Mouse (Mus musculus) kidney, adult 11 months (tissue): ENCODE measurements around the gene Smc6.

Experiments
- DNase-seq: peaks from one replicate; pipeline ENCODE4 v3.0.0; 2022

The Smc6 gene

GRCm38 (mm10) chr12:11286382-11286781 lies 20.7 kb downstream of the Smc6 start:
- no peak for DNase-seq

- DNase-seq: no peak
Observed at GRCm38 (mm10) chr12:11300858-11301257, 35.2 kb downstream of the Smc6 start.

GRCm38 (mm10) chr12:11306753-11307645 lies 41.3 kb downstream of the Smc6 start:
- DNase-seq: peak; percentile 37

GRCm38 (mm10) chr12:11311106-11311505 lies 45.4 kb downstream of the Smc6 start:
- no peak for DNase-seq

GRCm38 (mm10) chr12:11313840-11314239 lies 48.2 kb downstream of the Smc6 start:
- no peak for DNase-seq

- DNase-seq: peak; percentile 35
Observed at GRCm38 (mm10) chr12:11317671-11318070, 52.0 kb downstream of the Smc6 start.

- no peak for DNase-seq
Observed at GRCm38 (mm10) chr12:11324480-11324879, 58.8 kb downstream of the Smc6 start.

GRCm38 (mm10) chr12:11326483-11326882 lies 60.8 kb downstream of the Smc6 start:
- DNase-seq: no peak

GRCm38 (mm10) chr12:11336845-11337244 lies 71.2 kb downstream of the Smc6 start:
- peak; percentile 22 for DNase-seq

- DNase-seq: no peak
Observed at GRCm38 (mm10) chr12:11338251-11338650, 72.6 kb downstream of the Smc6 start.

- no peak for DNase-seq
Observed at GRCm38 (mm10) chr12:11342020-11342600, 76.4 kb downstream of the Smc6 start.

GRCm38 (mm10) chr12:11345963-11346362 lies 80.3 kb downstream of the Smc6 start:
- no peak for DNase-seq

- DNase-seq: no peak
Observed at GRCm38 (mm10) chr12:11348423-11348822, 82.7 kb downstream of the Smc6 start.

GRCm38 (mm10) chr12:11349870-11350269 lies 84.2 kb downstream of the Smc6 start:
- DNase-seq: no peak

GRCm38 (mm10) chr12:11350895-11351294 lies 85.2 kb downstream of the Smc6 start:
- DNase-seq: peak; percentile 60

- DNase-seq: no peak
Observed at GRCm38 (mm10) chr12:11362435-11362834, 96.7 kb downstream of the Smc6 start.

GRCm38 (mm10) chr12:11364870-11365269 lies 99.2 kb downstream of the Smc6 start:
- no peak for DNase-seq

- DNase-seq: no peak
Observed at GRCm38 (mm10) chr12:11367099-11367765, 101.5 kb downstream of the Smc6 start.
